Mouse (Mus musculus): ENCODE results near the gene Mtap. TPM values are rescaled to one million over a fixed set of nuclear protein-coding genes. Genes with fewer than 3 reads are reported as not detected.

Mtap gene
- polyA plus RNA-seq, 1 experiment, result 1.8 TPM

DNA sequence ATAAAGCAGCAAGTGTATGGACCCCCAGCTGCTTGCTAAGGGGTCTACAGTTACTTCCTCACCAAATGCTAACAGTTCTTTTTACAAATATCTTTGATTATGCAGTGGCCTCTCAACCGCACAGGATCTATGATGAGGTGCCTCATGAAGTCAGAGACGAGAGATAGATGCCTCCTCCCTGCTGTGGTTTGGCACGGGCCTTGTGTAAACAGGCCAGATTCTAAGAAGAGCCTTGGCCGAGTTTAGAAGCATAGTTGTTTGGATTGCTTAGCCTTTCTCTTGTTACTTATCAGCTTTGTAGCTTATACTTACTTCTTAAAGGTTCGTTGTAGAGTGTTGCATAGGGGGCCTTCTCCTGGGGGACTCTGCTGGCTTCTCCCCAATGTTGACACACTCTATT is 25.6 kb downstream of the Mtap start:
- Histone ChIP-seq H3K4me3 (ENCODE audit: control insufficient read depth, low read depth, low read length) (no peak overlapping the region), H3K27me3 (ENCODE audit: control insufficient read depth, insufficient read depth, low read length) (no peaks in the 10 kb centered on the region), H3K4me1 (ENCODE audit: control insufficient read depth, insufficient read depth, low read length) (no peaks in the 10 kb centered on the region), H3K27ac (ENCODE audit: control insufficient read depth, insufficient read depth, low read depth, low read length) (no peak overlapping the region), H3K36me3 (ENCODE audit: control insufficient read depth, insufficient read depth, low read length) (no peaks in the 10 kb centered on the region)
- TF ChIP-seq CTCF (IDR thresholded peaks at IDR 0.05; ENCODE audit: control insufficient read depth, insufficient read depth, insufficient replicate concordance, low read depth, low read length) (no peak), POLR2A (IDR thresholded peaks at IDR 0.05; ENCODE audit: control insufficient read depth, low read depth, low read length) (no peak)

DNA sequence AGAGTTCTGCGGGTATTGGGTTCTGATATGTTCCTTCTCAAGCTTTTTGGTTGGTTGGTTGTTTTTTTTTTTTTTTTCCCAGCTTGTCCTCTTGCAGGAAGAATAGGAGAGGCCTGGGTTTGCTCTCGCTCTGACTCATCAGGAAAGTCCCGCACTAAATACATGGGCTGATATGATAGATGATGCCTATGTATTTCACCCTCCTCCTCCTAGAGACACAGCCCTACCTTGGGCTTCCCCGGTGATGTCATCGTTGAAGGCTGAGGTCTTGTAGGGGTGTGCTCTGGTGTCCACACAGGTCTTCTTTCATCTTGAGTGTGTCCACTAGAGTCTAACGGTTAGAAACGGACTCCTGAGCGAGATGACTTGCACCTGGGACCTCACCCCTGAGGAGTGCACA is 26.7 kb downstream of the Mtap start:
- H3K4me3 ChIP-seq (ENCODE audit: control insufficient read depth, low read depth, low read length), result no peak overlapping the region
- H3K4me1 ChIP-seq (ENCODE audit: control insufficient read depth, insufficient read depth, low read length), result no peaks in the 10 kb centered on the region
- no peak overlapping the region for H3K27ac ChIP-seq (ENCODE audit: control insufficient read depth, insufficient read depth, low read depth, low read length)
- TF ChIP-seq POLR2A (IDR thresholded peaks at IDR 0.05; ENCODE audit: control insufficient read depth, low read depth, low read length) (no peak), CTCF (IDR thresholded peaks at IDR 0.05; ENCODE audit: control insufficient read depth, insufficient read depth, insufficient replicate concordance, low read depth, low read length) (no peak)
- no peaks in the 10 kb centered on the region for H3K27me3 ChIP-seq (ENCODE audit: control insufficient read depth, insufficient read depth, low read length)
- H3K36me3 ChIP-seq (ENCODE audit: control insufficient read depth, insufficient read depth, low read length), result no peaks in the 10 kb centered on the region

DNA sequence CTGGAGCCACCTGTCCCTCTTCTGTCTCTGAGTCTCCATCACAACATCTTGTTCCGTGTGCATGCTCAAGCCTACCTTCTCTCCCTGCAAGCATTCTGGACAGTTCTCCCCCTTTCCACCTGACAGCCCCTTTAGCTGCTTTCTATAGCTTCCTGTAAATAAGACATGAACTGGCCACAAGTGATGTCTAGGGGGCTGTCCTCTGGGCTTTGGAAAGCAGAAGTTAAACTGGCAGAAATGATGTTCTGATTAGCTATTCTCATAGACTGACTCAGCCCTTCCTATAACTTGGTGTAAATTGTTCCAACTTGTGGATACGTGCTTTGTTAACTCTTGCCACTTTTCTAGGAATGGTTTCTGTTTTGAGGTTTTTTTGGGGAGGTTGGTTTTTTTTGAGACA is 27.8 kb downstream of the Mtap start:
- Histone ChIP-seq H3K4me1 (ENCODE audit: control insufficient read depth, insufficient read depth, low read length) (no peaks in the 10 kb centered on the region), H3K36me3 (ENCODE audit: control insufficient read depth, insufficient read depth, low read length) (no peaks in the 10 kb centered on the region), H3K27me3 (ENCODE audit: control insufficient read depth, insufficient read depth, low read length) (no peaks in the 10 kb centered on the region), H3K27ac (ENCODE audit: control insufficient read depth, insufficient read depth, low read depth, low read length) (no peak overlapping the region), H3K4me3 (ENCODE audit: control insufficient read depth, low read depth, low read length) (no peak overlapping the region)
- no peak for TF ChIP-seq POLR2A (IDR thresholded peaks at IDR 0.05; ENCODE audit: control insufficient read depth, low read depth, low read length)
- TF ChIP-seq CTCF (IDR thresholded peaks at IDR 0.05; ENCODE audit: control insufficient read depth, insufficient read depth, insufficient replicate concordance, low read depth, low read length), result no peak

DNA sequence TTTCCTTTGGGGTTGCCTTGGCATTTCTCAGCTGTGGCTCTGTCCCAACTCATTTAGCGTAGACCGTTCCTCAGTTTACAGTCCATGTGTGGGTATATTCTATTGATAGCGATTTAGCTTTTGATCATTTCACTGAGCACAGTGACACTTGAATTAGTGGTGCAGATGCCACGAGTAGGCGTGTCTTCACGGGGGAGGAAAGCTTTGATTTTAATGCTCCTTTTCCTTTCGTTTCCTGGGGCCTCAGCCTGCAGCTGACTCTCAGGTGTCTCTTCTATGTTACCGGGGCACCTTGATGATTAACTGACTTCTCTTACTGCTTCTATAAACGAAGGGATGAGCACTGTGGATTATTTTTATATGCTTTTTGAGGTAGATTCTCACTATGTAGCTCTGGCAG is 32.0 kb downstream of the Mtap start:
- Histone ChIP-seq H3K4me1 (ENCODE audit: control insufficient read depth, insufficient read depth, low read length) (no peaks in the 10 kb centered on the region), H3K36me3 (ENCODE audit: control insufficient read depth, insufficient read depth, low read length) (no peaks in the 10 kb centered on the region), H3K27ac (ENCODE audit: control insufficient read depth, insufficient read depth, low read depth, low read length) (no peak overlapping the region), H3K27me3 (ENCODE audit: control insufficient read depth, insufficient read depth, low read length) (no peaks in the 10 kb centered on the region), H3K4me3 (ENCODE audit: control insufficient read depth, low read depth, low read length) (no peak overlapping the region)
- TF ChIP-seq CTCF (IDR thresholded peaks at IDR 0.05; ENCODE audit: control insufficient read depth, insufficient read depth, insufficient replicate concordance, low read depth, low read length) (no peak), POLR2A (IDR thresholded peaks at IDR 0.05; ENCODE audit: control insufficient read depth, low read depth, low read length) (no peak)

DNA sequence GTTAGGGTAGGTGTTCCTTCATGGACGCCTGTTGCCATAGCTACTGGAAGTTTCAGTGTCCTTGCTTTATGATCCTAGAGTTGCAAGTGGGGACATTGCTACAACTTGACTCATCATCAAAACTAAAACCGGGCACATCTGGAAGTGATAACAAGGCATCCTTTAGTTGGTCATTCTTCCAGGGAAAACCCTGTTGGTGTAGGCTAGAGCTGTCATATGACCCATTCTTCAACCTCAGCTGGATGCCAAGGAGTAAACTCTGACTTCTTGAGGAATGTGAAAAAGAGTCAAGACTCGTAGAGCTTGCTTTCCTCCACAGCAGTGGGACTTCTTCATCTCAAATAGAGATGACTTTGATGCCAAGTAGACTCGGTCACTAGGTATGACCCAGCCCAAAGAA is 32.8 kb downstream of the Mtap start:
- TF ChIP-seq CTCF (IDR thresholded peaks at IDR 0.05; ENCODE audit: control insufficient read depth, insufficient read depth, insufficient replicate concordance, low read depth, low read length) (no peak), POLR2A (IDR thresholded peaks at IDR 0.05; ENCODE audit: control insufficient read depth, low read depth, low read length) (no peak)
- Histone ChIP-seq H3K36me3 (ENCODE audit: control insufficient read depth, insufficient read depth, low read length) (no peaks in the 10 kb centered on the region), H3K4me1 (ENCODE audit: control insufficient read depth, insufficient read depth, low read length) (no peaks in the 10 kb centered on the region), H3K27ac (ENCODE audit: control insufficient read depth, insufficient read depth, low read depth, low read length) (no peak overlapping the region), H3K27me3 (ENCODE audit: control insufficient read depth, insufficient read depth, low read length) (no peaks in the 10 kb centered on the region), H3K4me3 (ENCODE audit: control insufficient read depth, low read depth, low read length) (no peak overlapping the region)

DNA sequence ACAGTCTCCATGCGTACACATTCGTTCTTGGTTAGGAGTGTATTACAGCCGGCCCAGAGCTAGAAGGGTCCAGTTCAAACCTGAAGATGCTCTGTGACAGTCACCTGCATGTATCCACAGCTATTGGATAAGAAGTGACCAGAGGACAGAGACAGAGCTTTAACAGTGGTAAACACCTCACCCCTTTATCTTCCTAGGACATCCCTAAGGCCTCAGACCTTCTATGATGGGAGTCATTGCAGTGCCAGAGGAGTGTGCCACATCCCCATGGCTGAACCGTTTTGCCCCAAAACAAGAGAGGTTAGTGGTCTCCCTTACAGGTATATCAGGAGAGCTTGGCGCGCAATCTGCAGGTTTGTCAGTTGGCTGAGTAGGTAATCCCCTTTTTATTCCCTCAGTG is 34.0 kb downstream of the Mtap start:
- Histone ChIP-seq H3K27me3 (ENCODE audit: control insufficient read depth, insufficient read depth, low read length) (no peaks in the 10 kb centered on the region), H3K36me3 (ENCODE audit: control insufficient read depth, insufficient read depth, low read length) (no peaks in the 10 kb centered on the region), H3K4me3 (ENCODE audit: control insufficient read depth, low read depth, low read length) (no peak overlapping the region), H3K4me1 (ENCODE audit: control insufficient read depth, insufficient read depth, low read length) (no peaks in the 10 kb centered on the region), H3K27ac (ENCODE audit: control insufficient read depth, insufficient read depth, low read depth, low read length) (no peak overlapping the region)
- TF ChIP-seq CTCF (IDR thresholded peaks at IDR 0.05; ENCODE audit: control insufficient read depth, insufficient read depth, insufficient replicate concordance, low read depth, low read length) (no peak), POLR2A (IDR thresholded peaks at IDR 0.05; ENCODE audit: control insufficient read depth, low read depth, low read length) (no peak)

DNA sequence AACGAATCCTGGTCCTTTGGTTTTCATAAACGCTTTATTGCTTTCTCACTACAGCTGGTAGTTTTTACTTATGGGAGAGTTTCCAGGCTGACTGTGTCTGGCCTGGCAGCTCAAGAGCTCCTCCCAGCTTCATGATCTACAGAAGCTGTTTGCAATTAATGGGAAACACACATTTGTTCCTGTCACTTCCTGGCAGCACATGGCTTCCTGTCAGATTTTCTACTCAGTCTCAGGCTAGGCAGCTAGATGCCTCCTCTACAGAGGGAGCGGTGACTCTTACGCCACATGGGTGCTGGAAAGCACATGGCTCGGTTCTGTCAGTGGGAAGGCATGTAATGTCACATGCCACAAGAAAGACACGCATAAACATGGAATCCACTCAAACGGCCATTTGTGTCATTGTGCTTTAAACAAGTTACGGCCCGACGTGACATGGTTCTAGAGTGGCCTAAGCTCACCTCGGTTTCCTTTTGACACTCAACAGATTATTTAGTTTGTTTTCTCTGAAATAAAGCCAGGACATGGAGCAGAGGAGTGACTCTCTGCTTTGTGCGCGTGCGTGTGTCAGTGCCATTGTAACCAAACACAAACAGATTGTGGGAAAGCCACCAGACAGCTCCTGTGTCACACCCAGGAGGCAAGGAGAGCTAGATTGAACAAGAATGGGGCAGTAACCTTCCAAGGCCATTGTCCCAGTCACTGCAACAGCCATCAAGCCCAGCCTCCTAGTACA is 36.1 kb downstream of the Mtap start:
- TF ChIP-seq CTCF (IDR thresholded peaks at IDR 0.05; ENCODE audit: control insufficient read depth, insufficient read depth, insufficient replicate concordance, low read depth, low read length) (no peak), POLR2A (IDR thresholded peaks at IDR 0.05; ENCODE audit: control insufficient read depth, low read depth, low read length) (no peak)
- Histone ChIP-seq H3K27ac (ENCODE audit: control insufficient read depth, insufficient read depth, low read depth, low read length) (no peak overlapping the region), H3K27me3 (ENCODE audit: control insufficient read depth, insufficient read depth, low read length) (no peaks in the 10 kb centered on the region), H3K4me3 (ENCODE audit: control insufficient read depth, low read depth, low read length) (no peak overlapping the region), H3K4me1 (ENCODE audit: control insufficient read depth, insufficient read depth, low read length) (no peaks in the 10 kb centered on the region), H3K36me3 (ENCODE audit: control insufficient read depth, insufficient read depth, low read length) (no peaks in the 10 kb centered on the region)
